Mouse (Mus musculus) myocyte (in vitro differentiated cells): ENCODE measurements around the gene Tbx4.

Source experiments
- MAX ChIP-seq: IDR thresholded peaks from one replicate; pipeline ENCODE4 v1.6.1; 2011; ENCODE audit warnings: low read depth, mild to moderate bottlenecking, control low read depth
- MYOD1 ChIP-seq, 3 experiments: IDR thresholded peaks; one replicate each; pipeline ENCODE4 v1.6.1; 2011; ENCODE audit warnings: control low read depth in 2 of 3, low read depth in 2 of 3, mild to moderate bottlenecking in 2 of 3, moderate library complexity in 1 of 3; ENCODE audit not compliant: insufficient read length in 2 of 3, control insufficient read depth in 1 of 3
- POLR2A ChIP-seq: IDR thresholded peaks from one replicate; pipeline ENCODE4 v1.6.1; 2011; ENCODE audit warnings: low read depth, mild to moderate bottlenecking, control low read depth, moderate library complexity; ENCODE audit not compliant: insufficient read length

DNA sequence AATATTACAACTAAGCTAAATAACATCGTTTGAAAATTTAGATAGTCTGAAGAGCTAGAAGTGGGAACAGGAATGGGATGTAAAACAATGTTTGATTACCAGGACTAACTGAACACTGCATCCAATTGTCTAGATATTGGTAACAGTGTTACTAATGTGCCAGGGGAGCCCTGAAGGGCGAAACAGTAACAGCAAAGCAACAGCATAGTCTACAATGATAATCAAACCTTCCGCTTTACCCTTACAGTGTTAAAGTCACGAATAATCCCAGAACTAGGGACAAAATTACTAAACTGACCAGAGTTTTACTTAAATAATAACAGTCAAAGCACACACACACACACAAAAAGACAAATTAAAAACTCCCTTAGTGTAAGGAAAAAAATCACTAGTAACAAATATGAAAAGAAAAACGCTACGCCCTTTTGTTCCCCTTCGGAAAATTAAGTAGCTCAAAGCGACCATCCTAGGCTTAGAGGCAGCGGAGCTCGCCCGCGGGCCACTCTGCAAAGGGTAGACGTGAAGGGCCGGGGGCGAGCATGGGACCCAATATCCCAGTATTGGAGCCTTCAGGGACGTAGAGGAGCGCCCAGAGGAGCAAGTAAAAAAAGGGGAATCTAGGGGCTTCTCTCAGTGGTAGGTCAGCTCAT lies 1.7 kb downstream of the Tbx4 start:
- TF ChIP-seq POLR2A (no peak), MAX (no peak), MYOD1 (IDR thresholded peaks at IDR 0.05; ENCODE audit: control insufficient read depth in 1 of 3, insufficient read length in 2 of 3, low read depth in 2 of 3) (no peak)
